Mouse (Mus musculus) testis, postnatal 14 days (tissue): ENCODE data around the gene Uqcc1.
"Not testable (repeated sequence)": the region's sequence is repeated elsewhere in the genome, so short reads cannot be mapped to it uniquely, and the experiment has no call there.

Experiments used
- DNase-seq: peaks from one replicate; pipeline ENCODE4 v3.0.0; 2021; ENCODE audit warnings: low spot score

The Uqcc1 gene

GRCm38 (mm10) chr2:155860102-155860501 is 70.0 kb downstream of the Uqcc1 start:
- DNase-seq, result no peak

GRCm38 (mm10) chr2:155852536-155852935 is 77.6 kb downstream of the Uqcc1 start:
- no peak for DNase-seq

GRCm38 (mm10) chr2:155850120-155850519 is 80.0 kb downstream of the Uqcc1 start:
- DNase-seq, result no peak

GRCm38 (mm10) chr2:155849464-155849863 is 80.6 kb downstream of the Uqcc1 start:
- no peak for DNase-seq

GRCm38 (mm10) chr2:155848291-155848690 is 81.8 kb downstream of the Uqcc1 start:
- peak; percentile 64 for DNase-seq

GRCm38 (mm10) chr2:155846930-155847329 is 83.2 kb downstream of the Uqcc1 start:
- no peak for DNase-seq

GRCm38 (mm10) chr2:155838961-155839360 is 91.1 kb downstream of the Uqcc1 start:
- DNase-seq, result no peak

- DNase-seq, result no peak
Measured at GRCm38 (mm10) chr2:155837961-155838360, 92.1 kb downstream of the Uqcc1 start.

- no peak for DNase-seq
Measured at GRCm38 (mm10) chr2:155834732-155835131, 95.4 kb downstream of the Uqcc1 start, which contains the start of gene Fam83c. TSS of gene Fam83c (minus strand) at chr2:155834854.

GRCm38 (mm10) chr2:155832087-155832486 is 98.0 kb downstream of the Uqcc1 start:
- DNase-seq, result not testable (repeated sequence)

- no peak for DNase-seq
Measured at GRCm38 (mm10) chr2:155831302-155831701, 98.8 kb downstream of the Uqcc1 start.

GRCm38 (mm10) chr2:155830841-155831240 is 99.3 kb downstream of the Uqcc1 start:
- no peak for DNase-seq

- peak; percentile 89 for DNase-seq
Measured at GRCm38 (mm10) chr2:155826630-155827424, 103.3 kb downstream of the Uqcc1 start, which contains the start of gene Eif6. TSS of gene Eif6 (minus strand) at chr2:155826925.

- no peak for DNase-seq
Measured at GRCm38 (mm10) chr2:155825904-155826629, 104.0 kb downstream of the Uqcc1 start.

- no peak for DNase-seq
Measured at GRCm38 (mm10) chr2:155823722-155824121, 106.4 kb downstream of the Uqcc1 start.

- DNase-seq, result no peak
Measured at GRCm38 (mm10) chr2:155820779-155821178, 109.3 kb downstream of the Uqcc1 start.

- no peak for DNase-seq
Measured at GRCm38 (mm10) chr2:155819449-155820251, 110.5 kb downstream of the Uqcc1 start.

- no peak for DNase-seq
Measured at GRCm38 (mm10) chr2:155819392-155819448, 110.9 kb downstream of the Uqcc1 start, which contains the start of gene BC029722. TSS of gene BC029722 (minus strand) at chr2:155819426.

- peak; percentile 89 for DNase-seq
Measured at GRCm38 (mm10) chr2:155818596-155819391, 111.3 kb downstream of the Uqcc1 start.

- DNase-seq, result no peak
Measured at GRCm38 (mm10) chr2:155817301-155818245, 112.5 kb downstream of the Uqcc1 start.

GRCm38 (mm10) chr2:155816179-155816578 is 113.9 kb downstream of the Uqcc1 start:
- no peak for DNase-seq
